ENCODE assay signal across 18 mouse cellular contexts in genomic region chr11:105823246-105823645, GRCm38 (mm10).
DNase-seq lines count a peak whose midpoint lies in the region; ATAC-seq lines count a peak whose summit lies in the region.
"Had no signal": no experiment of that assay in that cellular context is flagged by ENCODE, and none has a peak within 500 bp of the region (broad histone marks: within the 10 kb centered on the region; RNA-seq: fewer than 3 reads in every experiment).

No protein-coding gene starts in this region.

- H3K27ac ChIP-seq in forebrain, embryonic 12.5 days, result no peak overlapping the region
- H3K27ac ChIP-seq: embryonic facial prominence, embryonic 15.5 days; heart, embryonic 10.5 days; limb, embryonic 12.5 days had no signal

- H3K9me3 ChIP-seq in forebrain, embryonic 12.5 days, result no peaks in the 10 kb centered on the region
- H3K9me3 ChIP-seq: embryonic facial prominence, embryonic 15.5 days; heart, embryonic 10.5 days; limb, embryonic 12.5 days had no signal

- peak; percentile 50 to 85 for DNase-seq in adrenal gland, adult (ENCODE audit: inconsistent age in 2 of 2, low spot score in 1 of 2)
- no peak for DNase-seq in adrenal gland, postnatal 25 days
- DNase-seq in 3134 (ENCODE audit: extremely low read depth, insufficient read length, low spot score) (peak; percentile 61), adipocyte (ENCODE audit: low spot score) (peak; percentile 38)
- peak; percentile 69 for DNase-seq in fibroblast of lung, adult 2 months (ENCODE audit: low read depth)
- DNase-seq in cerebellum, adult 18-20 months, result no peak
- DNase-seq: cerebellum, adult 8-10 months; gastrocnemius, postnatal 14 days; kidney, adult 2 months; kidney, postnatal 36 days; lung, postnatal 4 days; right cerebral cortex, postnatal 4 days had no signal

- no peak overlapping the region for H3K4me2 ChIP-seq in forebrain, embryonic 12.5 days
- H3K4me2 ChIP-seq: embryonic facial prominence, embryonic 15.5 days; limb, embryonic 12.5 days; midbrain, embryonic 11.5 days had no signal

- ATAC-seq in forebrain, embryonic 12.5 days (ENCODE audit: low FRiP score), result no peak
- no peak for ATAC-seq in CD4-positive, CD25-positive, alpha-beta regulatory T cell, adult 4 months

- no peaks in the 10 kb centered on the region for H3K36me3 ChIP-seq in forebrain, embryonic 12.5 days (replicated peaks)
- H3K36me3 ChIP-seq: embryonic facial prominence, embryonic 15.5 days; heart, embryonic 10.5 days; limb, embryonic 12.5 days had no signal

- 93% methylated on average over 1 of the region's 1 CpGs for WGBS in forebrain, embryonic 12.5 days

- no peak overlapping the region for H3K9ac ChIP-seq in forebrain, embryonic 12.5 days
- H3K9ac ChIP-seq: embryonic facial prominence, embryonic 15.5 days; limb, embryonic 12.5 days had no signal

- H3K4me3 ChIP-seq in forebrain, embryonic 12.5 days (replicated peaks), result no peak overlapping the region
- H3K4me3 ChIP-seq: embryonic facial prominence, embryonic 15.5 days; heart, embryonic 10.5 days; limb, embryonic 12.5 days had no signal

- H3K27me3 ChIP-seq in forebrain, embryonic 12.5 days, result no peaks in the 10 kb centered on the region
- H3K27me3 ChIP-seq: embryonic facial prominence, embryonic 15.5 days; limb, embryonic 12.5 days had no signal

- H3K4me1 ChIP-seq in forebrain, embryonic 12.5 days, result no peaks in the 10 kb centered on the region
- H3K4me1 ChIP-seq: embryonic facial prominence, embryonic 15.5 days; heart, embryonic 10.5 days; limb, embryonic 12.5 days had no signal

Comparison
In these comparisons a context has a peak if more than half of its experiments do, and no peak if none do; other contexts are left out.
1. DNase-seq: peak in adrenal gland, adult (2 of 2), 3134 (single experiment), adipocyte (single experiment) and fibroblast of lung, adult 2 months (single experiment); none in adrenal gland, postnatal 25 days (single experiment) and cerebellum, adult 18-20 months (0 of 2).